ENCODE assay signal across 11 mouse cellular contexts in genomic region chr2:6594160-6594559, GRCm38 (mm10).
DNase-seq lines count a peak whose midpoint lies in the region; ATAC-seq and TF ChIP-seq lines count a peak whose summit lies in the region.
"Had no signal": no experiment of that assay in that cellular context is flagged by ENCODE, and none has a peak within 500 bp of the region (broad histone marks: within the 10 kb centered on the region; RNA-seq: fewer than 3 reads in every experiment).

No protein-coding gene starts in this region.

- 61% methylated on average over 3 of the region's 3 CpGs for WGBS in lung, embryonic 16.5 days
- WGBS in embryonic facial prominence, embryonic 14.5 days, result 64% methylated on average over 3 of the region's 3 CpGs
- WGBS in hindbrain, embryonic 16.5 days, result 42% methylated on average over 3 of the region's 3 CpGs
- WGBS in neural tube, embryonic 14.5 days, result 49% methylated on average over 3 of the region's 3 CpGs
- WGBS in liver, postnatal 0 days (ENCODE audit: insufficient replicate concordance), result 84% methylated on average over 3 of the region's 3 CpGs

- H3K9ac ChIP-seq in lung, embryonic 16.5 days (ENCODE audit: low read length), result no peak overlapping the region
- H3K9ac ChIP-seq in embryonic facial prominence, embryonic 14.5 days (ENCODE audit: low read depth, low read length), result no peak overlapping the region
- no peak overlapping the region for H3K9ac ChIP-seq in hindbrain, embryonic 16.5 days (ENCODE audit: low read depth, low read length)
- no peak overlapping the region for H3K9ac ChIP-seq in neural tube, embryonic 14.5 days (replicated peaks; ENCODE audit: low read depth, low read length)
- no peak overlapping the region for H3K9ac ChIP-seq in liver, postnatal 0 days (replicated peaks)
- H3K9ac ChIP-seq: embryonic facial prominence, embryonic 13.5 days; intestine, embryonic 15.5 days had no signal

- H3K27ac ChIP-seq in lung, embryonic 16.5 days (ENCODE audit: low read length), result peak overlapping the region; percentile 70
- 0 out of 2 replicates have a peak overlapping the region, but pooled peaks have one; percentile 44 for H3K27ac ChIP-seq in embryonic facial prominence, embryonic 14.5 days (replicated peaks; ENCODE audit: low read depth, low read length)
- peak overlapping the region; percentile 72 for H3K27ac ChIP-seq in hindbrain, embryonic 16.5 days (ENCODE audit: low read depth, low read length)
- 0 out of 2 replicates have a peak overlapping the region, but pooled peaks have one; percentile 34 for H3K27ac ChIP-seq in neural tube, embryonic 14.5 days (ENCODE audit: low read depth, low read length)
- H3K27ac ChIP-seq in liver, postnatal 0 days (ENCODE audit: low read depth), result no peak overlapping the region
- H3K27ac ChIP-seq: embryonic facial prominence, embryonic 13.5 days; intestine, embryonic 15.5 days had no signal

- no peak overlapping the region for H3K4me2 ChIP-seq in lung, embryonic 16.5 days (ENCODE audit: low read depth, low read length)
- H3K4me2 ChIP-seq in embryonic facial prominence, embryonic 14.5 days (ENCODE audit: low read depth, low read length), result no peak overlapping the region
- no peak overlapping the region for H3K4me2 ChIP-seq in hindbrain, embryonic 16.5 days (ENCODE audit: low read length)
- H3K4me2 ChIP-seq in neural tube, embryonic 14.5 days (ENCODE audit: low read depth, low read length), result no peak overlapping the region
- H3K4me2 ChIP-seq in liver, postnatal 0 days (ENCODE audit: low read depth, low read length), result no peak overlapping the region
- H3K4me2 ChIP-seq: embryonic facial prominence, embryonic 13.5 days; intestine, embryonic 15.5 days had no signal

- no peaks in the 10 kb centered on the region for H3K36me3 ChIP-seq in lung, embryonic 16.5 days (ENCODE audit: control insufficient read depth, insufficient read depth, low read length)
- H3K36me3 ChIP-seq in embryonic facial prominence, embryonic 14.5 days (ENCODE audit: control insufficient read depth, insufficient read depth, low read length), result no peaks in the 10 kb centered on the region
- H3K36me3 ChIP-seq in hindbrain, embryonic 16.5 days (ENCODE audit: control insufficient read depth, insufficient read depth, low read length), result 0 out of 2 replicates have a peak, but pooled peaks cover 2% of the 10 kb centered on the region
- H3K36me3 ChIP-seq in neural tube, embryonic 14.5 days (ENCODE audit: control insufficient read depth, insufficient read depth, low read length), result no peaks in the 10 kb centered on the region
- peaks cover under 1% of the 10 kb centered on the region; the same call in 1 of the 2 replicates for H3K36me3 ChIP-seq in liver, postnatal 0 days (replicated peaks; ENCODE audit: insufficient read depth, low read length)
- H3K36me3 ChIP-seq: embryonic facial prominence, embryonic 13.5 days; intestine, embryonic 15.5 days had no signal

- TF ChIP-seq EP300 in liver, postnatal 0 days (IDR thresholded peaks at IDR 0.05; ENCODE audit: low read depth), result no peak

- H3K9me3 ChIP-seq in lung, embryonic 16.5 days (ENCODE audit: control insufficient read depth, low read length), result no peaks in the 10 kb centered on the region
- no peaks in the 10 kb centered on the region for H3K9me3 ChIP-seq in embryonic facial prominence, embryonic 14.5 days (ENCODE audit: control insufficient read depth, low read length)
- H3K9me3 ChIP-seq in hindbrain, embryonic 16.5 days (ENCODE audit: control insufficient read depth, low read length), result no peaks in the 10 kb centered on the region
- no peaks in the 10 kb centered on the region for H3K9me3 ChIP-seq in neural tube, embryonic 14.5 days (ENCODE audit: control insufficient read depth, low read length)
- no peaks in the 10 kb centered on the region for H3K9me3 ChIP-seq in liver, postnatal 0 days (ENCODE audit: low read length)
- H3K9me3 ChIP-seq: embryonic facial prominence, embryonic 13.5 days; intestine, embryonic 15.5 days had no signal

- peak; percentile 36; the same call in 1 of the 2 replicates for ATAC-seq in lung, embryonic 16.5 days (ENCODE audit: low read depth)
- ATAC-seq in embryonic facial prominence, embryonic 14.5 days (ENCODE audit: low read depth), result 0 out of 2 replicates have a peak, but pooled peaks have one; percentile 18
- peak; percentile 48 for ATAC-seq in hindbrain, embryonic 16.5 days
- 0 out of 2 replicates have a peak, but pooled peaks have one; percentile 26 for ATAC-seq in neural tube, embryonic 14.5 days (ENCODE audit: low read depth)
- no peak for ATAC-seq in liver, postnatal 0 days
- ATAC-seq: intestine, embryonic 15.5 days had no signal

- no peaks in the 10 kb centered on the region for H3K27me3 ChIP-seq in lung, embryonic 16.5 days (ENCODE audit: control insufficient read depth, insufficient read depth, low read depth, low read length)
- H3K27me3 ChIP-seq in embryonic facial prominence, embryonic 14.5 days (replicated peaks; ENCODE audit: control insufficient read depth, insufficient read depth, low read length), result no peaks in the 10 kb centered on the region
- H3K27me3 ChIP-seq in hindbrain, embryonic 16.5 days (replicated peaks; ENCODE audit: control insufficient read depth, insufficient read depth, low read length), result no peaks in the 10 kb centered on the region
- no peaks in the 10 kb centered on the region for H3K27me3 ChIP-seq in neural tube, embryonic 14.5 days (ENCODE audit: control insufficient read depth, insufficient read depth, low read length)
- no peaks in the 10 kb centered on the region for H3K27me3 ChIP-seq in liver, postnatal 0 days (ENCODE audit: insufficient read depth, low read length)
- H3K27me3 ChIP-seq: embryonic facial prominence, embryonic 13.5 days; intestine, embryonic 15.5 days had no signal

- 0 out of 2 replicates have a peak, but pooled peaks cover 2% of the 10 kb centered on the region for H3K4me1 ChIP-seq in lung, embryonic 16.5 days (replicated peaks; ENCODE audit: control insufficient read depth, insufficient read depth, low read length)
- no peaks in the 10 kb centered on the region for H3K4me1 ChIP-seq in embryonic facial prominence, embryonic 14.5 days (ENCODE audit: control insufficient read depth, insufficient read depth, low read length)
- peaks cover 5% of the 10 kb centered on the region for H3K4me1 ChIP-seq in hindbrain, embryonic 16.5 days (ENCODE audit: control insufficient read depth, insufficient read depth, low read depth, low read length)
- H3K4me1 ChIP-seq in neural tube, embryonic 14.5 days (ENCODE audit: control insufficient read depth, insufficient read depth, low read length), result peaks cover 8% of the 10 kb centered on the region; the same call in 1 of the 2 replicates
- H3K4me1 ChIP-seq in liver, postnatal 0 days (ENCODE audit: insufficient read depth), result no peaks in the 10 kb centered on the region
- H3K4me1 ChIP-seq: embryonic facial prominence, embryonic 13.5 days; intestine, embryonic 15.5 days had no signal

- TF ChIP-seq CTCF in liver, postnatal 0 days (IDR thresholded peaks at IDR 0.05; ENCODE audit: low read depth), result no peak

- H3K4me3 ChIP-seq in lung, embryonic 16.5 days (ENCODE audit: low read length), result no peak overlapping the region
- H3K4me3 ChIP-seq in embryonic facial prominence, embryonic 14.5 days (ENCODE audit: low read depth, low read length), result no peak overlapping the region
- no peak overlapping the region for H3K4me3 ChIP-seq in hindbrain, embryonic 16.5 days (ENCODE audit: low read length)
- no peak overlapping the region for H3K4me3 ChIP-seq in neural tube, embryonic 14.5 days (ENCODE audit: low read depth, low read length)
- no peak overlapping the region for H3K4me3 ChIP-seq in liver, postnatal 0 days (ENCODE audit: low read depth, low read length)
- H3K4me3 ChIP-seq: embryonic facial prominence, embryonic 13.5 days; intestine, embryonic 15.5 days had no signal

- no peak for DNase-seq in lung, postnatal 14 days
- DNase-seq in embryonic facial prominence, embryonic 14.5 days (ENCODE audit: low spot score), result peak; percentile 40
- DNase-seq in liver, postnatal 0 days, result no peak
- no peak for DNase-seq in gastrocnemius, postnatal 4 days (ENCODE audit: low spot score in 2 of 2)
- DNase-seq in adrenal gland, postnatal 25 days, result no peak
- DNase-seq: lung, postnatal 36 days had no signal
